Comparison of ENCODE assay signal across 24 mouse cellular contexts in genomic region chr3:33372806-33373205, GRCm38 (mm10).
DNase-seq lines count a peak whose midpoint lies in the region; ATAC-seq lines count a peak whose summit lies in the region.
"Had no signal": no experiment of that assay in that cellular context is flagged by ENCODE, and none has a peak within 500 bp of the region (broad histone marks: within the 10 kb centered on the region; RNA-seq: fewer than 3 reads in every experiment).

No protein-coding gene starts in this region.

- peak; percentile 2 for DNase-seq in embryo, embryonic 10.5 days (ENCODE audit: low spot score)
- DNase-seq in embryo, embryonic 9.5 days (ENCODE audit: extremely low spot score): no peak
- DNase-seq in embryo, embryonic 11.5 days (ENCODE audit: low read depth, low spot score): peak; percentile 3
- no peak for DNase-seq in limb, embryonic 10.5 days (ENCODE audit: low spot score)
- DNase-seq in mesoderm, embryonic 11.5 days (ENCODE audit: low read depth, low spot score): peak; percentile 1
- DNase-seq in spleen, postnatal 10 days (ENCODE audit: low spot score in 2 of 2): no peak
- DNase-seq: adrenal gland, adult 8-10 months; adrenal gland, postnatal 25 days; cerebellum, adult 18-20 months; cerebellum, adult 9-11 months; cerebellum, postnatal 25 days; gastrocnemius, postnatal 10 days; gastrocnemius, postnatal 36 days; heart, adult 2 months had no signal

- no peak overlapping the region for H3K4me3 ChIP-seq in limb, embryonic 10.5 days
- no peak overlapping the region for H3K4me3 ChIP-seq in heart, embryonic 12.5 days
- H3K4me3 ChIP-seq: embryonic facial prominence, embryonic 13.5 days; erythroblast, embryonic 14.5 days; forebrain, embryonic 12.5 days; forebrain, embryonic 15.5 days; heart, adult 2 months; heart, embryonic 10.5 days; hindbrain, embryonic 12.5 days; hindbrain, embryonic 15.5 days; intestine, embryonic 15.5 days had no signal

- H3K27ac ChIP-seq in limb, embryonic 10.5 days: 0 out of 2 replicates have a peak overlapping the region, but pooled peaks have one; percentile 14
- no peak overlapping the region for H3K27ac ChIP-seq in heart, embryonic 12.5 days (ENCODE audit: poor library complexity, severe bottlenecking)
- H3K27ac ChIP-seq: embryonic facial prominence, embryonic 13.5 days; forebrain, embryonic 12.5 days; forebrain, embryonic 15.5 days; heart, adult 2 months; heart, embryonic 10.5 days; hindbrain, embryonic 12.5 days; hindbrain, embryonic 15.5 days; intestine, embryonic 15.5 days had no signal

- no peaks in the 10 kb centered on the region for H3K36me3 ChIP-seq in limb, embryonic 10.5 days
- H3K36me3 ChIP-seq in heart, embryonic 12.5 days: no peaks in the 10 kb centered on the region
- H3K36me3 ChIP-seq: embryonic facial prominence, embryonic 13.5 days; forebrain, embryonic 12.5 days; forebrain, embryonic 15.5 days; heart, embryonic 10.5 days; hindbrain, embryonic 12.5 days; hindbrain, embryonic 15.5 days; intestine, embryonic 15.5 days had no signal

- no peaks in the 10 kb centered on the region for H3K9me3 ChIP-seq in limb, embryonic 10.5 days (replicated peaks)
- H3K9me3 ChIP-seq in heart, embryonic 12.5 days (replicated peaks): no peaks in the 10 kb centered on the region
- H3K9me3 ChIP-seq: embryonic facial prominence, embryonic 13.5 days; forebrain, embryonic 12.5 days; forebrain, embryonic 15.5 days; heart, embryonic 10.5 days; hindbrain, embryonic 12.5 days; hindbrain, embryonic 15.5 days; intestine, embryonic 15.5 days had no signal

- peaks cover 25% of the 10 kb centered on the region for H3K4me1 ChIP-seq in limb, embryonic 10.5 days
- H3K4me1 ChIP-seq in heart, embryonic 12.5 days (replicated peaks): no peaks in the 10 kb centered on the region
- H3K4me1 ChIP-seq: embryonic facial prominence, embryonic 13.5 days; forebrain, embryonic 12.5 days; forebrain, embryonic 15.5 days; heart, embryonic 10.5 days; hindbrain, embryonic 12.5 days; hindbrain, embryonic 15.5 days; intestine, embryonic 15.5 days had no signal

- H3K4me2 ChIP-seq in heart, embryonic 12.5 days: no peak overlapping the region
- H3K4me2 ChIP-seq: embryonic facial prominence, embryonic 13.5 days; forebrain, embryonic 12.5 days; forebrain, embryonic 15.5 days; hindbrain, embryonic 12.5 days; hindbrain, embryonic 15.5 days; intestine, embryonic 15.5 days had no signal

- H3K9ac ChIP-seq in heart, embryonic 12.5 days: no peak overlapping the region
- H3K9ac ChIP-seq: embryonic facial prominence, embryonic 13.5 days; forebrain, embryonic 12.5 days; forebrain, embryonic 15.5 days; hindbrain, embryonic 12.5 days; hindbrain, embryonic 15.5 days; intestine, embryonic 15.5 days had no signal

- H3K27me3 ChIP-seq in limb, embryonic 10.5 days (ENCODE audit: low read depth, poor library complexity, severe bottlenecking): no peaks in the 10 kb centered on the region
- no peaks in the 10 kb centered on the region for H3K27me3 ChIP-seq in heart, embryonic 12.5 days (replicated peaks)
- H3K27me3 ChIP-seq: embryonic facial prominence, embryonic 13.5 days; forebrain, embryonic 12.5 days; forebrain, embryonic 15.5 days; hindbrain, embryonic 12.5 days; hindbrain, embryonic 15.5 days; intestine, embryonic 15.5 days had no signal

- ATAC-seq in heart, embryonic 12.5 days (ENCODE audit: insufficient number of reproducible peaks, low FRiP score): no peak
- ATAC-seq: activated CD4-positive, CD25-positive, alpha-beta regulatory T cell, adult 4 months; forebrain, embryonic 15.5 days; intestine, embryonic 15.5 days had no signal

- WGBS in limb, embryonic 10.5 days: 68% methylated on average over 1 of the region's 1 CpGs
- WGBS in heart, embryonic 12.5 days: 39% methylated on average over 1 of the region's 1 CpGs

Comparison
In these comparisons a context has a peak if more than half of its experiments do, and no peak if none do; other contexts are left out.
1. DNase-seq: peak in embryo, embryonic 10.5 days (single experiment), embryo, embryonic 11.5 days (single experiment) and mesoderm, embryonic 11.5 days (single experiment); none in embryo, embryonic 9.5 days (single experiment), limb, embryonic 10.5 days (single experiment) and spleen, postnatal 10 days (0 of 2).